Mouse (Mus musculus): ENCODE results near the gene Washc4.
"Not testable (repeated sequence)": the region's sequence is repeated elsewhere in the genome, so short reads cannot be mapped to it uniquely, and the experiment has no call there.

The Washc4 gene
- long read RNA-seq, experiment 1, partial matches to known transcripts, result 16 of 19 reads
- long read RNA-seq, experiment 1, other reads (novel, unspliced or antisense), result 3 of 19 reads
- long read RNA-seq, experiment 2, partial matches to known transcripts, result 16 of 27 reads
- long read RNA-seq, experiment 2, other reads (novel, unspliced or antisense), result 11 of 27 reads

DNA sequence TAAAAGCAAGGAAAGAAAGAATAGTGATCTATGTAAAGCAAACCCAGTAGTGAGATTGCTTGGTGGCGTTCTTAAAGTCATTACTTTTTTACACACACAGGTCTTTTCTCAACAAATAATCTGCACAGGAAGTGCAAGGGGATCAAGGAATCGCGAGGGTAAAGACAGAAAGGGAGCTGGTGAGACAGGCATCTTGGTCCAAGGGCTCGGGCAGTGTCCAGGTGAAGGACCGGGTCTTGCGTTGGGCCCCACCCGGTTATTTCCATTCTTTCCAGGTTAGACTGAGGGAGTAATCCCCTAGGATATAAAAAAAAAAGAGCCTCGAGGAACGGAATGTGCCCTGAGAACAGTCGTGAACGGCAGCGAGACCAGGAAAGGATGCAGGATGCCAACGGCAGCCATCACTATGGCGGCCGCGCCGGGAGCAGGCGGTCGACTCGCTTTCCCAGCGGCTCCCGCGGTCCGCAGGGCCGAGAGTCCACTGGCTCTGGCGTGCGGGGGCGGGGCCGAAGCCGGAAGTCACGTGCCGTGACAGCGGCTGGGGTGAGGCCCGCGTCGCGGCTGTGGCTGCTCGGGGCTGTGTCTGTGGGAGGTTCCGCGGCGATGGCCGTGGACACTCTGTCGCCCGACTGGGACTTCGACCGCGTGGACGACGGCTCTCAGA, at the start of gene Washc4:
Washc4 (plus strand) TSS at position 314 of the 664 bp plus-strand sequence.
- intact Hi-C loops (cut with DNase I), result no loop called here

DNA sequence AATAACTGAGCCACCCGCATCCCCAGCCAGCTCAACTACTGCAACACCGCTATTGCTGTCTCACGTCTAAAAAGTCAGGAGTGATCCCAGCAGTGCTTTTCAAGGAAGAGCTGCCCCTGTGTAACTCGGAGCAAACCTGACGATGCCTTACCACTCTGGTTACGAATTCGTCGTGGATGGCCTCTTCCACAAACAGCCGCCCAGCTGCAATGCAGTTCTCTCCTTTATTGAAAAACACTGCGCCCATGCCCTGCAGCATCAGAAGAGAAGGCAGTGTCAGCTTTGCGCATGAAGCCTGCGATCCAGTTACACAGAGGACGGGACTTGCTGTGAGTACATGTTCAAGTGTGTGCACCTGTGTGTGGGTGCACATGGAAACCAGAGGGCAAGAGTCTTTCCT, 46.2 kb upstream of the Washc4 start:
- intact Hi-C loops (cut with DNase I), result no loop called here

DNA sequence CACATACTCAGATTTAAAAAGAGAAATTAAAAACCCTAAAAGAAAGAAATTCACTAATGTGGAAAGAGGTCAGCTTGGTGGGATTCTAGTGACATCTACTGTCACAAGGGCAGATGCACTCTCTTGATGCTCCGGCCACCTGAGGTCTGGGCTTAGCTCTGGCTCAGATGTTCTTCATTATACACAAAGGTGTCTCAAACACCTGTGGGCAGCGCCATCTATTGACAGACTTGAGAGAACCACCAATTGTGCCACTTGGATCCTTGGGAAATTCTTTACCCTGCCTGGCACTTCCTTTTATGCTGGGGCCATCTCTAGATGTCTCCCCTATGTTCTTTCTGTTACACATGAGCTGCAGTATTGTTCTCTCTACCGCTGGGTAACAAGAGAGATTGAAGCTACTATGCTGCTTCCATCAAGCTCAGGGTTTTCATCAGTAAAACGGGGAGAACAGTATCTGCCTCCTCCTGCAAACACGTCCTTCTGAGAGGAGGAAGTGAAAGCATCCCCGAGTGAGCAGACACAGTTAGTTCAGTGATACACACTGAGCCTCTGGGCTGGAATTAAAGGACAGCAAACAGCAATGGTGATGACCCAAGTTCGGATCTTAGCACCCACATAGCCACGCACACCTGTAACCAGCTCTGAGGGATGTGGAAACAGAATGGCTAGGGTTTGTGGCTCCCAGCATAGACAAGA, 34.4 kb upstream of the Washc4 start:
- intact Hi-C loops (cut with DNase I), result no loop called here

DNA sequence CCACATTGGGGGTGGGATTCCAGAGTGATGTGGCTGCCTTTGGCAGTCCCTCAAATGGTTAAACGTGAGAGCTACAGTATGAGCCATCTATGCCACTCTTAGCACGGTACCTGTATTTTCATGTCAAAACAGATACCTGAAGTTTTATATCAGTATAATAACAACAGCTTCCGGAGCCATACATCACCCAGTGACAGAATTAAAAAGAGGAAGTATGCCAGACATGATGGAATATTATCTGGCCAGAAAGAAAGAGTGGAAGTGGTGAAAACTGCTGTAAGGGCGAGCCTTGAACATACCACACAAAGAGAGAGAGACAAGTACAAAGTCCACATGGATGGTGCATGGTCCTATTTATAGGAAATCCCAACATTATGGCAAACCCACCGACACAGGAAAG, 32.2 kb upstream of the Washc4 start:
- intact Hi-C loops (cut with DNase I), result no loop called here

DNA sequence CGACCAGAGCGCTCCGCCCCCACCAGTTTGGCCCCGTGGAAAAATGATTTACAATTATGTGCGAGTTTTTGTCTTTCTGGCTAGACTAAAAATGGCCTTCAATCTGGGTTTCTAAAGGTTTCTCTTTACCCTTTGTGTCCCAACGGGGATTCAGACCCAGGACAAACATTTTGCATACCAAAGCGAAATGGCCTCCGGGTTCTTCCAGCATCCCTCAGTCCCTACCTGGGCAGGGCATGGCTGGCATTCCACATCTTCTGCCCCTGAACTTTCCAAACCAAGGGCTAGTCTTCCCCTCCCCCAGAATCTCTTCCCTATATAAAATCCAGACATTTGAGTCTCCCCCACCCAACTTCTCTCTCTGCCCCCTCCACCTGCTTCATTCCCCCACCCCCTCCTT, 29.8 kb upstream of the Washc4 start:
- intact Hi-C loops (cut with DNase I), result no loop called here

DNA sequence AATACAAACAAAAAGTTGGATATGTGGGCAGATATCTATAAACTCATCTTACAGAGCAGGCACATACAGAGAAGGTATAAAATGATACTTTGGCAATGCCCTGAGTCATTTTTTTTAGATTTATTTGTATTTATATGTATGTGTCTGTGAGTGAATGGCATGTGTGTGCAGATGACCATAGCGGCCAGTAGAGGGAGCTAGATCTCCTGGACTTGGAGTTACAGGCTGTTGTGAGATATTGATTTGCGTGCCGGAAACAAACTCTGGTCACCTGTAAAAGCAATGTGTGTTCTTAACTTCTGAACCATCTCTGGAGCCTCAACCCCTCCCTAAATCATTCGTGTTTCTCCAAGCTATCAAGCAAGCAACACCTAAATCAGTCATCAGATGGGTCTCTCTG, 22.6 kb upstream of the Washc4 start:
- intact Hi-C loops (cut with DNase I), result no loop called here

DNA sequence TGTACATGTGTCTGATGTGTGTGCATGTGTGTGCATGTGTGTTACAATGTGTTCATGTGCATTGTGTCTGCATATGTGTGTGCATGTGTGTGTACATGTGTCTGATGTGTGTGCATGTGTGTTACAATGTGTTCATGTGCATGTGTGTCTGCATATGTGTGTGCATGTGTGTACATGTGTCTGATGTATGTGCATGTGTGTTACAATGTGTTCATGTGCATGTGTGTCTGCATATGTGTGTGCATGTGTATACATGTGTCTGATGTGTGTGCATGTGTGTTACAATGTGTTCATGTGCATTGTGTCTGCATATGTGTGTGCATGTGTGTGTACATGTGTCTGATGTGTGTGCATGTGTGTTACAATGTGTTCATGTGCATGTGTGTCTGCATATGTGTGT, 19.3 kb upstream of the Washc4 start:
- intact Hi-C loops (cut with DNase I), result not testable (repeated sequence)

DNA sequence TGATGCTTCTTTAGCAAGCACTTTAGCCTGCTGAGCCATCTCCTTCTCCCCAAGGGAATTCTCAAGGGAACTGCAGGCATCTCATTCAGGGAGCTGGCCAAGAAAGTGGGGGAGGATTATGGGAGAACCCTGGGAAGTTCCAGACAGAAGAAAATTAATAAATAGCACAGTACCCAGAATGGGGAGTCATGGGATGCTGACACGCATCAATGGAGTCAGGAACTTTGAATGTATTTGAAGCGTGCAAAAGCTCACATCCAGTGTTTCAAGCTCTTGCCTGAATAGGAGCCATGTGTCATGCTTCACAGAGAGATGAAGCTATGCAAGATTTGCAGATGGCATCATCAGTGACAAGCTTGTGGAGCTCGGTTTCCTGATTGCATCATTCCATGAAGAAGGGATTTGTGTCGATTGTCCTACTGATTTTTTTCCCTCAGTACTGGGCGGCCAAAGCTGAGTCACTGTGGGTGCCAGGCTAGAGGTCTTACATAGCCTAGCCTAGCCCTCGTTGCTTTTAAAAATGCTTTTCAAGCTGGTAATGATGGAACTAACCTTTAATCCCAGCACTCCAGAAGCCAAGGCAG, 13.1 kb upstream of the Washc4 start:
- intact Hi-C loops (cut with DNase I), result no loop called here

DNA sequence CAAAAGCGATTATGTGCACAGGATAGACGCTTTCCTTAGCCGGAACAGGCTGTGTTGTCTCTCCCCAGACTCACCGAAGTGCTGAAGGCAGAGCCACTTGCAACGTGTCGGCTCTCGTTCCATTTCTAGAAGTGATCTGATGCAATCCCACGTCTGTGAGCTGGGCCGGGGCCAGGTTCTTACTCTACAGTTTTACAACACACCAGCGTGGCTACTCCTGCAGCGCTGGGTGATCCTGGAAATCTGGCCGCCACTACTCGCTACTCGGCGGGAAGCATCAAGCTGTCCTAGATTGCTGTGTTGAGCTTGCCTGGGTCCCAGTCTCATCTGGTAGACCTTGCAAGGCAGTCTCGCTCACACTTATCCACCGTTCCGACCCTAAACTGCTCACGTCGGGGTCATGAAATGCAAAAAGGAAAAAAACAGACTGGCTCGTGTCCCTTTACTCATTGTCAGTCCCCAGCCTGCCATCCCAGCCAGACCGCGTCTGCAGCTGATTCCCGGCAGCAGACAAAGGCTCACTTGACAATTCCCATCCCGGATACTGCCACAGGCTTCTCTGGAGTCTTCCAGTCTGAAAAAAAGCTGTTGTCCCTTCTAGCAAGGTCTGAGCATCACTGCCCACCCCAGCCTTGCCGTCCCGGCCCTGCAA, 10.2 kb upstream of the Washc4 start:
- intact Hi-C loops (cut with DNase I), result no loop called here

DNA sequence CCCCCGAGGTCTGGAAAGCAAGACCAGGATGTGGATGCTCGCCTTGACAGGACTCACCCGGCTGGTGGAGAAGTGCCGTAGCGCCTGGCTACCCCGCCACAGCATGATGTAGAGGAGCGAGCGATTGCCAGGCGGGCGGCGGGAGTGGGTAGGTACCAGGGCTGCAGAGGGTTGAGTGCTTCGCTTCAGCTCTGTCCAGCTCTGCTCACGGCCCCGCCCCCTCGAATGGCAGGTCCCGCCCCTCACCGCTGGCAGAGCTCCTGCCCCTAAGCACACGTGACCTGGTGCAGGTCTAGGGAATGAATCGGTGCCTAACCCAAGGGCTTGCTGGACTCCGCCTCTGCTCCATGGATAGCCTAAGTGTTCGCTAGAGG, 9.7 kb upstream of the Washc4 start, which contains the start of gene Aldh1l2:
Aldh1l2 (minus strand) TSS at position 231 of the 374 bp plus-strand sequence.
- intact Hi-C loops (cut with DNase I), result no loop called here

DNA sequence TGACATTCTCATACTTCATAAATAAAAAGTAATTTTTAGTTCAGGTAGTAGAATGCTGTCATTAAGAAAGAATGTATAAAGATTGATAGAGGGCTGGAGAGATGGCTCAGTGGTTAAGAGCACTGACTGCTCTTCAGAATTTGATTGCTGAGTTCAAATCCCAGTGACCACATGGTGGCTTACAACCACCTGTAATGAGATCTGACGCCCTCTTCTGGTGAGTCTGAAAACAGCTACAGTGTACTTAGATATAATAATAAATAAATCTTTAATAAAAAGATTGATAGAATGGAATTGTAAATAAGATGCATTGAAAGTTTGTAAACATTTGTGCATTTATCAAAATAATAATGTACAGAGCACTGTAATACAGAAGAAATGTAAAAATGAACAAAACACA, 7.1 kb upstream of the Washc4 start:
- intact Hi-C loops (cut with DNase I), result loop anchor here (5.0 kb wide), 1 partner anchor 174 kb away; the partner anchor contains the start of gene D10Wsu102e

DNA sequence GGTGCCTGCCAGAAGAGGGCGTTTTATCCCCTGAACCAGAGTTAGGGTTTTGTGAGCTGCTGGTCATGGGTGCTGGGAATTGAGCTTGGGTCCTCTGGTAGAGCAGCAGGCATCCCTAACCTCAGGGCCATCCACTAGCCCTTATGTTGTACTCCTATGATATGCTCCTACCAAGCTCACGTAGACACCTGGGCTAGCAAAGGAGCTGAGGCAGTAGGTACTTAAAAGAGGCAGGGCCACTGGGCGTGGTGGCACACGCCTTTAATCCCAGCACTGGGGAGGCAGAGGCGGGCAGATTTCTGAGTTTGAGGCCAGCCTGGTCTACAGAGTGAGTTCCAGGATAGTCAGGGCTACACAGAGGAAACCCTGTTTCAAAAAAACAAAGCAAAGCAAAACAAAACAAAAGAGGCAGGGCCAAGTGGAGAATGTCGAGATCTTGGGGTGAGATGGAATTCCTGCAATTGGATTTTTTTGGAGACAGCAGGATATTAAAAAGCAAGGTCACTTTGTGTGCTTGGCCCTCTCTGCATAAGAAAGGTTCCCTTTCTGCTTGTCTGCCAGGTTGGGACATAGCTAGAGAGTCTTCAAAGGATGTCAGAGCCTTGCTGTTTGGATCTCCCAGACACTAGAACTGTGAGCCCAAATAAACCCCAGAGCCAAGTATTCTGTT, 4.1 kb upstream of the Washc4 start:
- intact Hi-C loops (cut with DNase I), result loop anchor here (5.0 kb wide), 1 partner anchor 177 kb away; the partner anchor contains the start of gene D10Wsu102e

DNA sequence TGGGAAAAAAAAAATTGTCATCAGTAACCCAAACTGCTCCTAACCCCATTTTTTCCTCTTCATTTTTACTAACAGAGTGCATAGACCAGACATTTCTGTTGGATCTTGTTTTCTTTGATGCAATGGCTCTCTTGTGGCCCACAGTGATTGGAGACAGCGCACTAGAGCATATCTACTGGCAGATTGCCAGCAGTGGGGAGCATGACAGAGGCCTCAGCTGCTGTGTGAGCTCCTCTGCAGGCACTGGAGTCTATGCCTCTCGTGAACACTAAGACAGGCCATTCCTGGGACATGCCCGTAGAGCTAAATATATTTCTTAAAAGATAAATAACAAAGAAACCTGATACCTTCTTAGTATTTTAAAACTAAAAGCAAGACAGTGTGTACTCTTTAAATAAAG, 3.5 kb upstream of the Washc4 start:
- intact Hi-C loops (cut with DNase I), result no loop called here

DNA sequence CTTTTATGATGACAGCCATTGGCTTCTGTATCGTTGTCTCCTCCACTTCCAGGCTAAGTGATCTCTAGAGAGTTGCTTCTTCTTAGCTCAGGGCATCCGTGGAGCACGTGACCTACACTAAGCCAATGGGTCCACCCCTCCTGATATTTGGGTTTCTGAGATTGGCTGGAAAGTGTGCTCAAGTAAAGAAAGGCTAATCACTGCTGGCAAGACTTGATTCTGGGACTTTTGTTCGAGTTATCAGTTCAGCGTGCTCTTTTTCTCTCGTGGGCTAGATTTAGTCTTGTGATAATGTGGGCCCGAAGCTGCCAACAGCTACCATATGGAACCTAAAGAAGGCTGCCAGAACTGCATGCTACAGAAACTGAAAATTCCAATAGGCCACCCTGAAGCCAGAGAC, 1.3 kb upstream of the Washc4 start:
- intact Hi-C loops (cut with DNase I), result no loop called here

DNA sequence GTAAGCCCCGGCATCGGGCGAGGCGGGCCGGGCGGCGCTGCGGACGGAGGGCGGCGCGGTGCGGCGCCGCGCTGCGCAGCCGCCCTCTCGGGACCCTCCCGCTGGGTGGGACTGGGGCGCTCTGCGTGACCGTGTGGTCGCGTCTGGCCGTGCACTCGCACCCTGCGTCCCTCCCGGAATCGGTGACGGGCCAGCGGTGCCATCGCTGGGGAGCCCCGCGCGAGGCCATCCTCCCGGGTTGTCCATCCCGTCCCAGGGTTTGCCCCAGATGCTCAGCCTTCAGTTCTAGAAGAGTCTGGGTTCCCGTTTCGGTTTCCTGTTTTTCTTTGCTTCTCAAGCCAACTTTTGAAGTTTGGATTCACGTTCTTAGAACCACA, 539 bp downstream of the Washc4 start:
- intact Hi-C loops (cut with DNase I), result no loop called here

DNA sequence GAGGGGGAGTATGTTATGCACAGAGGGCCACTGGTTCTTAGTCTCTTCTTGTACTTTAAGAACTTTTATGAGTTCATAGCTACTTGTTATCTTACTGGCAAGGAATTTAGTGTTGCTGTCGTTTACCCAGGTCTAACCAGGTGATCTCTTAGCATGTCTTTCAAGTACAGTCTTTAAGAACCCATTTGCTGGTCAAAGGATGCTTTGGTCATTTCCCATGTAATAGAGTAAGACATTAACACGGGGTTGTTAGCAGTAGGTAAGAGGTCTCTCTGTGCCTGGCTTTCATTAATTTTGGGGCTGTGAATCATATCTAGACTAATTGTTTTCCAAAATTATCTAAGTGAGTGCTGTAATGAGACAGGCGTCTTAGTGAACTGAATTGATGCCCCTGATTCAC, 1.8 kb downstream of the Washc4 start:
- intact Hi-C loops (cut with DNase I), result no loop called here

DNA sequence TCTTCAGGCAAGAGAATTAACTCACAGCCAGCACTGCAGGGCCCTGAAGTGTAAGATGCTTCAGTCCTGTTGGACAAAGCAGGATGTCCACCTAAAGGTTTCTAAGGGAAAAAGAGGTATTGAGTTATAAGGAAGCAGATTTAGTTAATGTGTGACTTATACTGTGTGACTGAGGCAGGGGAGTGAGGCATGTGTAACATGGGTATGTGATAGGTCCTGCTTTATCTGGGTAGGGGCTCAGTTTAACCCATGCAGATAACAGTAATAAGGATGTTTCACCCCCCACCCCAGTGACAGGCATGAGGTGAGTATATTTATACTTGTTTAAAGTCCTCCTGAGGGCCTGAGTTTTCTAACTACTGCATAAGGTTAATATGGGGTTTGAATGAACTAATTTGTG, 19.5 kb downstream of the Washc4 start:
- intact Hi-C loops (cut with DNase I), result no loop called here

DNA sequence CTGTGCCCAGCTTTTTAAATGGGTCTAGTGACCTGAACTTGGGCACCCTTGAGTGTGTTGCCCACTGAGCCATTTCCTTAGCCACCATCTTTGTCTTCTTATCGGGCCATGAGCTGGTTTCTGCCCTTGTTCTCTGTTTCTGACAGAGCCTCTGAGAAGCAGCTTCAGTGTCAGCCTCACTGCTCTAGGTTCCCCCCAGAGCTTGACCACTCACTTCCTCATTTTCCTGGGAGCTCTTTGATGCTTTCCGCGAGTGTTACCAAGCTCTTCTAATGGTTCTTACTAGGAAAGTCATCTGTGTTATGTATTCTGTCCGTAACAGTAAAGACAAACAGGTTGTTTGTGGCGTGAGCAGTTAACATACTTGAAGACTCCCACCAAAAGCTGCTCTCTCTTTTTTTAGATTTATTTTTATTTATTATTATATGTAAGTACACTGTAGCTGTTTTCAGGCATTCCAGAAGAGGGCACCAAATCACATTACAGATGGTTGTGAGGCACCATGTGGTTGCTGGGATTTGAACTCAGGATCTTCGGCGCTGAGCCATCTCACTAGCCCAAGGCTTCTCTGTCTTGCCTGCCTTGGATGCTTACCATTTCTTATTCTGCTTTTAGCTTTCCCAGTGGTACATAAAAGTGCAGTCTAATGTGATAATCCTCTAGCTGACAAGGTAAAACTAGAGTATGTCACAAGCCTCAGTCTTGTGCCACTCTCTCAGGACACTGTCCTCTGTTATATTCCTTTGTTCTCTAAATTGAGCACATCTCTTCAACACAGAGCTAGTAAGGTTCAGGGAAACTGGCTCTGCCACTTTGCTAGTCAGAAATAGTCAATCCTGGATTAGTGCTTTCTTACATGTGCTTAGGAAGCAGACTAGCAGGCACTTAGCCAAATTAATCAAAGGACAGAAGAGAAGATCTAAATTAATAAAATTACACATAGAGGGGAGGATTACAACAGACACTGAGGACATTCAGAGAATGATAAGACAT, 22.2 kb downstream of the Washc4 start:
- intact Hi-C loops (cut with DNase I), result no loop called here

DNA sequence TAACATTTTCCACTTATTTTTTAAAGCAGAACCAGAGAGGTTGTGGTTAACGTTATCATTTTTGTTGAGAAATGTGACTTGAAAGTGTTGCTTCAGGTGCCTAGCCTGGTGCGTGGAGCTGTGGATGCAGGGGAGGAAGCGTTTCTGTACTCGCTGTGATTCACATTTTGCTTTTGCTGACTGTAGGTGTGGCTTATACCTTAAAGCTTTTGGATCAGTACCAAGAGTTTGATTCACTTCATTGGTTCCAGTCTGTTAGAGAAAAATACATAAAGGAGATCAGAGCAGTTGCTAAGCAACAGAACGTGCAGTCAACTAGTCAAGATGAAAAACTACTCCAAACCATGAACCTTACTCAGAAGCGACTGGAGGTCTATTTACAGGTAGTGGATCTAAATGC, 47.2 kb downstream of the Washc4 start:
- intact Hi-C loops (cut with DNase I), result no loop called here

DNA sequence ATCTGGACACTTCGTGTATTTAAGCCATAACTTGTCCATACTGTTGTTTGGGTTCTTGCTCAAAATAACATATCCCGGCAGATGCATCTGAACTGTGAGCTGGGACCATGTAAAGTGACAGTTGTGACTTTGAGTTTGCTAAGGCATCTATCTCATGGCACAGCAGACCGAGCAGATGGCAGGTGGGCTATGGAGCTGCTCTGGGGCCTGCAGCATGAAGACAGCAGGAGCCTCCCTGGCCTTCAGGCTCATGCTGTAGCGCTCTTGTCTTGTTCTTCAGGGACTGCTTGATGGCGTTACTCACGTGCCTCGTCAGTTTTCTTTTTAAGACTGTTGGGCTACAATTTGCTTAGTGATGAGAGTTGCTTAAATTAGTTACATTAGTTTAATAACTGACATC, 49.1 kb downstream of the Washc4 start:
- intact Hi-C loops (cut with DNase I), result no loop called here

Data from adrenal gland (tissue).